8 mouse cellular contexts compared by ENCODE assay signal in genomic region chr11:115381743-115382539, GRCm38 (mm10). TPM values are rescaled to one million over a fixed set of nuclear protein-coding genes. Genes with fewer than 3 reads are reported as not detected.
DNase-seq lines count a peak whose midpoint lies in the region; ATAC-seq and TF ChIP-seq lines count a peak whose summit lies in the region.

TSS of gene Cdr2l (plus strand) at chr11:115381916.

- H3K27ac ChIP-seq in ES-E14 (ENCODE audit: insufficient read depth, low read depth, low read length, poor library complexity, severe bottlenecking) = no peak within 1 kb of the TSS
- H3K27ac ChIP-seq in forebrain, embryonic 16.5 days (ENCODE audit: low read length) = peak within 1 kb of the TSS; percentile 93
- H3K27ac ChIP-seq in liver, postnatal 0 days (ENCODE audit: low read depth) = peak within 1 kb of the TSS; percentile 62

- DNase-seq in ES-E14 (ENCODE audit: low read depth, low spot score) = peak; percentile 84
- DNase-seq in cerebellum, adult 11 months = peak; percentile 90
- peak; percentile 92 to 94 for DNase-seq in heart, postnatal 14 days
- peak; percentile 84 for DNase-seq in large intestine, adult 2 months (ENCODE audit: low read depth, low spot score)
- DNase-seq in liver, postnatal 0 days = peak; percentile 80
- peak; percentile 91 for DNase-seq in ovary, adult 18-20 months (ENCODE audit: low spot score)
- DNase-seq in thymus, postnatal 36 days = peak; percentile 56 to 69

- 0% methylated on average over 58 of the region's 76 CpGs for WGBS in forebrain, embryonic 16.5 days
- WGBS in large intestine, adult 2 months = 1% methylated on average over 75 of the region's 76 CpGs
- WGBS in liver, postnatal 0 days (ENCODE audit: insufficient replicate concordance) = under 1% methylated on average over 61 of the region's 76 CpGs

- H3K4me1 ChIP-seq in ES-E14 (ENCODE audit: control insufficient read depth in 2 of 2, insufficient read depth in 2 of 2, low read length in 2 of 2, poor library complexity in 1 of 2) = peaks cover 0 to 19% of the 10 kb centered on the region in 2 experiments; a peak in 2 of 4 replicates
- H3K4me1 ChIP-seq in forebrain, embryonic 16.5 days (replicated peaks; ENCODE audit: control insufficient read depth, insufficient read depth, low read length) = peaks cover 30% of the 10 kb centered on the region
- no peaks in the 10 kb centered on the region; the same call in none of the 2 replicates for H3K4me1 ChIP-seq in liver, postnatal 0 days (ENCODE audit: insufficient read depth)

- intact Hi-C loops in heart, postnatal 14 days (cut with DNase I) = loop anchor here (2.0 kb wide), 1 partner anchor 21 kb away; the partner anchor contains the start of gene Mrpl58

- in situ Hi-C loops in ES-E14 (cut with MboI; ENCODE audit: low sequenced_read_pairs in 2 of 2, unreplicated experiment in 2 of 2) = no loop called here

- peak; percentile 93 for ATAC-seq in forebrain, embryonic 16.5 days
- peak; percentile 90 for ATAC-seq in liver, postnatal 0 days

- TF ChIP-seq EP300 in liver, postnatal 0 days (IDR thresholded peaks at IDR 0.05; ENCODE audit: low read depth) = no peak

- no peaks in the 10 kb centered on the region for H3K36me3 ChIP-seq in ES-E14 (ENCODE audit: control insufficient read depth, insufficient read depth, low read length, poor library complexity, severe bottlenecking)
- H3K36me3 ChIP-seq in forebrain, embryonic 16.5 days (ENCODE audit: control insufficient read depth, insufficient read depth) = no peaks in the 10 kb centered on the region
- H3K36me3 ChIP-seq in liver, postnatal 0 days (replicated peaks; ENCODE audit: insufficient read depth, low read length) = no peaks in the 10 kb centered on the region

- H3K27me3 ChIP-seq in forebrain, embryonic 16.5 days (replicated peaks; ENCODE audit: control insufficient read depth, insufficient read depth, low read length) = no peaks in the 10 kb centered on the region
- peaks cover 48% of the 10 kb centered on the region for H3K27me3 ChIP-seq in liver, postnatal 0 days (ENCODE audit: insufficient read depth, low read length)

- no peak for TF ChIP-seq CTCF in liver, postnatal 0 days (IDR thresholded peaks at IDR 0.05; ENCODE audit: low read depth)

- H3K9me3 ChIP-seq in ES-E14 (ENCODE audit: control insufficient read depth, insufficient read depth, low read depth, low read length) = no peaks in the 10 kb centered on the region
- H3K9me3 ChIP-seq in forebrain, embryonic 16.5 days (ENCODE audit: control insufficient read depth, low read length) = no peaks in the 10 kb centered on the region
- no peaks in the 10 kb centered on the region for H3K9me3 ChIP-seq in liver, postnatal 0 days (ENCODE audit: low read length)

- peak within 1 kb of the TSS; percentile 79 to 89 for H3K4me3 ChIP-seq in ES-E14 (ENCODE audit: insufficient read depth in 1 of 2, low read depth in 1 of 2, low read length in 2 of 2, poor library complexity in 1 of 2, severe bottlenecking in 1 of 2)
- peak within 1 kb of the TSS; percentile 89 for H3K4me3 ChIP-seq in forebrain, embryonic 16.5 days (replicated peaks; ENCODE audit: low read length)
- peak within 1 kb of the TSS; percentile 59 for H3K4me3 ChIP-seq in liver, postnatal 0 days (ENCODE audit: low read depth, low read length)

- peak within 1 kb of the TSS; percentile 78 for H3K9ac ChIP-seq in ES-E14 (ENCODE audit: insufficient read depth, low read depth, low read length, poor library complexity, severe bottlenecking)
- peak within 1 kb of the TSS; percentile 97 for H3K9ac ChIP-seq in forebrain, embryonic 16.5 days (replicated peaks; ENCODE audit: low read depth, low read length)
- H3K9ac ChIP-seq in liver, postnatal 0 days (replicated peaks) = peak within 1 kb of the TSS; percentile 63

- peak within 1 kb of the TSS; percentile 79 for H3K4me2 ChIP-seq in forebrain, embryonic 16.5 days (ENCODE audit: low read length)
- H3K4me2 ChIP-seq in liver, postnatal 0 days (ENCODE audit: low read depth, low read length) = peak within 1 kb of the TSS; percentile 84

TF ChIP-seq in ES-E14, 5 proteins besides CTCF, POLR2A, EP300 and RAD21:
- TF ChIP-seq ZNF384 (IDR thresholded peaks at IDR 0.05; ENCODE audit: low read depth, low read length) (no peak), HCFC1 (IDR thresholded peaks at IDR 0.05; ENCODE audit: borderline replicate concordance, insufficient read depth, low read length) (peak; percentile 52; the same call in 1 of the 2 replicates), ZC3H11A (IDR thresholded peaks at IDR 0.05; ENCODE audit: borderline replicate concordance, low read depth, low read length) (no peak), CHD2 (IDR thresholded peaks at IDR 0.05; ENCODE audit: low read depth, low read length) (no peak), MAFK (IDR thresholded peaks at IDR 0.05; ENCODE audit: insufficient read depth, low read depth, low read length) (no peak)

RNA-seq across cellular contexts. Expression of gene Cdr2l, which starts in this region (rescaled TPM):
- 8.5 and 10.4 TPM in 2 replicates for total RNA-seq in ES-E14 (2012; rRNA removed)
- 16.8 and 18.3 TPM in 2 replicates for polyA plus RNA-seq in forebrain, embryonic 16.5 days (2015; fragmentation: Nextera tagmentation; extraction: Ambion mirVana)
- total RNA-seq in heart, postnatal 14 days (2021) = 1 to 10 TPM; 8.7 to 9.9 TPM
- polyA plus RNA-seq in large intestine, adult 2 months (2012; rRNA removed) = 4.0 and 4.2 TPM in 2 replicates
- polyA plus RNA-seq in liver, postnatal 0 days (2015; fragmentation: Nextera tagmentation; extraction: Ambion mirVana) = 1.3 and 1.5 TPM in 2 replicates
